Mouse (Mus musculus) erythroblast, embryonic 14.5 days (primary cell): Measurements from ENCODE around the gene Dnajc17. TPM values are rescaled to one million over a fixed set of nuclear protein-coding genes. Genes with fewer than 3 reads are reported as not detected.

ENCODE experiments used
- H3K27me3 ChIP-seq: 2 replicates; pipeline ENCODE4 v1.6.1; 2012; ENCODE audit warnings: inconsistent platforms; ENCODE audit not compliant: control insufficient read depth
- H3K36me3 ChIP-seq: 2 replicates; pipeline ENCODE4 v1.6.1; 2012; ENCODE audit warnings: mild to moderate bottlenecking, inconsistent platforms; ENCODE audit not compliant: control insufficient read depth
- H3K4me1 ChIP-seq: 2 replicates; pipeline ENCODE4 v1.6.1; 2012; ENCODE audit warnings: inconsistent platforms; ENCODE audit not compliant: control insufficient read depth
- H3K4me3 ChIP-seq: replicated peaks from 2 replicates; pipeline ENCODE3; 2012; ENCODE audit warnings: moderate library complexity, mild to moderate bottlenecking, inconsistent platforms
- H3K9me3 ChIP-seq: 2 replicates; pipeline ENCODE4 v1.6.1; 2012; ENCODE audit warnings: low read length, inconsistent platforms, mixed read lengths; ENCODE audit not compliant: control insufficient read depth
- GATA1 ChIP-seq: IDR thresholded peaks from 2 replicates; pipeline ENCODE4 v1.6.1; 2012; ENCODE audit warnings: low read length, inconsistent platforms, mixed read lengths
- TAL1 ChIP-seq: IDR thresholded peaks from 3 replicates; pipeline ENCODE4 v1.6.1; 2012; ENCODE audit warnings: low read length, inconsistent platforms, mixed read lengths
- polyA plus RNA-seq: library from polyadenylated mRNA; stranded (reverse); fragments of >175 nt; gene quantifications from 2 replicates; pipeline ENCODE4 v1.2.3, GENCODE M21; 2012

The Dnajc17 gene
- polyA plus RNA-seq, 1 experiment: 5.5 TPM

- Histone ChIP-seq H3K9me3 (peaks cover 3% of the 10 kb centered on the region; the same call in 1 of the 2 replicates), H3K4me3 (no peak overlapping the region), H3K4me1 (peaks cover 5% of the 10 kb centered on the region), H3K27me3 (peaks cover 58% of the 10 kb centered on the region), H3K36me3 (no peaks in the 10 kb centered on the region)
- TF ChIP-seq TAL1: no peak
- no peak for TF ChIP-seq GATA1
Observed at GRCm38 (mm10) chr2:119240075-119240818, 31.7 kb upstream of the Dnajc17 start.

- H3K4me3 ChIP-seq: no peak overlapping the region
- peaks cover 5% of the 10 kb centered on the region for H3K4me1 ChIP-seq
- H3K36me3 ChIP-seq: no peaks in the 10 kb centered on the region
- H3K27me3 ChIP-seq: peaks cover 74% of the 10 kb centered on the region
- TF ChIP-seq GATA1 (no peak), TAL1 (no peak)
- H3K9me3 ChIP-seq: peaks cover 3% of the 10 kb centered on the region; the same call in 1 of the 2 replicates
Observed at GRCm38 (mm10) chr2:119238671-119239070, 30.1 kb upstream of the Dnajc17 start.

GRCm38 (mm10) chr2:119237871-119238220 lies 29.3 kb upstream of the Dnajc17 start:
- TF ChIP-seq TAL1 (no peak), GATA1 (no peak)
- no peak overlapping the region for H3K4me3 ChIP-seq
- peaks cover 5% of the 10 kb centered on the region for H3K4me1 ChIP-seq
- no peaks in the 10 kb centered on the region for H3K36me3 ChIP-seq
- peaks cover 79% of the 10 kb centered on the region for H3K27me3 ChIP-seq
- peaks cover 3% of the 10 kb centered on the region; the same call in 1 of the 2 replicates for H3K9me3 ChIP-seq

DNA sequence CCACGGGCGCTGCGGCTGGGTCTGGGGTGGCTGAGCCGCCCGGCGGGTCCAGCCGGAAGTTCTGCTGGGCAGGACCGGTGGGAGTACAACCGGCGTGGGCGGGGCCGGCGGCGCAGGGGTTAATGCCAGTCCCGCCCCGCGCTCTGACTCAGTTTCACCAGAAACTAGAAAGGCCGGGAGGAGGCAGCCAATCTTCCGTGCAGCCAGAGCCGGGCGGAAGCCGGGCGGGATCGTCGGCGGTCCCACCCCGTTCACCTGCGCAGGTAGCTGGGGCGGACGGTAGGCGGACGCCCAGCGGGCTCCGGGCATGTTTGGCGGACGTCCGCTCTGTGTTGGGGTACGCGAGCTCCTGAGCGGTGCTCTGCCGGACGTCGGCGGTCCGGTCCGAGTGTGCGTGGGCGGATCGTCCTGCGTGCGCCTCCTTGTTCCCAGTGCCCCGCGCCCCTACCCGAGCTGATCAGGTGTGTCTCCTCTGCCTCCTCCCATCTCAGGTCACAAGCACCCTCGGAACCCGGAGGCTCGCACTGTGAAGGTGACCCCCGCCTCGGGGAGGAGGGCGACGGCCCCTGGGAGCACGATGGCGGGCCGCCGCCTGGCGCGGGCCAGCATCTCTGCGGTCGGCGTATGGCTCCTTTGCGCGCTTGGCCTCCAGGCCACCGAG lies 28.7 kb upstream of the Dnajc17 start, which contains the start of gene Spint1:
TSS of gene Spint1 (plus strand) at position 153 of the 661 bp plus-strand sequence.
- H3K36me3 ChIP-seq: no peaks in the 10 kb centered on the region
- peaks cover 3% of the 10 kb centered on the region; the same call in 1 of the 2 replicates for H3K9me3 ChIP-seq
- TF ChIP-seq GATA1: no peak
- no peak for TF ChIP-seq TAL1
- peaks cover 5% of the 10 kb centered on the region for H3K4me1 ChIP-seq
- peak within 1 kb of the TSS; percentile 32 for H3K4me3 ChIP-seq
- H3K27me3 ChIP-seq: peaks cover 79% of the 10 kb centered on the region

DNA sequence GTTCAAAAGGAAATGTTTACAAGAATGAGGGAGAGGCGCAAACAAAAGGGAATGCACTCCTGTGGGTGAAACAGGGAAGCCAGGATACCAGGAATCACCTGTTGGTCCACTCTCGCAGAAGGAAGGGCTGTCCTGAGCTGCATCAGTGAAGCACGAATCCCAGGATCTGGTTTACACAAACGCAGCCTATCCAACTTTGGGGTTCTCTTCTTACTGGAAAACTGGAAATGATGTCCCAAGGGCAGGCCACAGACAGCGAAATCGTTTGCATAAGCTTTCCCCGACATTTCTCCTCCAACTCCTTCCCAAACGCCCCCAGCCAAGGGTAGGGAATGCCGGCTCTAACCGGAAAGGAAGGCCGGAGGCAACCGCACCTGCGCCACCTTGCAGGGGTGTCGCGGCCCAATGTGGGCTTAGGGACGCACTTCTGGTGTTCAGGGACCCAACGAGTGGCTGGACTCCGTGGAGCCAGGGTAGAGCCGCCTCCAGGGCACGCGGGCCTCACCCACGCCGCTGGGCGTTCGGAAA lies 28.2 kb upstream of the Dnajc17 start:
- Histone ChIP-seq H3K9me3 (peaks cover 3% of the 10 kb centered on the region; the same call in 1 of the 2 replicates), H3K4me1 (peaks cover 5% of the 10 kb centered on the region), H3K4me3 (peak overlapping the region; percentile 32), H3K27me3 (peaks cover 79% of the 10 kb centered on the region), H3K36me3 (no peaks in the 10 kb centered on the region)
- TF ChIP-seq TAL1 (no peak), GATA1 (no peak)

GRCm38 (mm10) chr2:119229775-119230704 lies 21.4 kb upstream of the Dnajc17 start, which contains the start of gene Ppp1r14d:
Ppp1r14d (minus strand) TSS chr2:119229906.
- no peaks in the 10 kb centered on the region for H3K9me3 ChIP-seq
- TF ChIP-seq TAL1 (no peak), GATA1 (no peak)
- H3K4me1 ChIP-seq: no peaks in the 10 kb centered on the region
- H3K4me3 ChIP-seq: no peak within 1 kb of the TSS
- H3K36me3 ChIP-seq: no peaks in the 10 kb centered on the region
- H3K27me3 ChIP-seq: peaks cover 21% of the 10 kb centered on the region

DNA sequence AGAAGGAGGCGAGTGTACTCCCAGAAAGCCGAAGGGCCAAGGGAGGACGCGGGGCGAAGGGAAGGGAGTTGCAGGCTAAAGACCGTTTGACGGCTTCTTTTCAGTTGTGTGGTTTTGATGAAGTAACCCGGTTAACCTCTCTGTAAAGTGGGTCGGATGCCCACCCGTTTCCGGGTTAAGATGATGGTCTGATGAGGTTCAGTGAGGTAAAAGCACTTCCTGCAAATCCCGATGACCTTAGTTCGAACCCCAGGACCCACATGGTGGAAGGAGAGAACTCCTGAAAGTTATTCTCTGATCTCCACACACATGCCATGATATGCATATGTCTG lies 547 bp upstream of the Dnajc17 start:
- TF ChIP-seq TAL1: no peak
- no peak for TF ChIP-seq GATA1
- Histone ChIP-seq H3K36me3 (peaks cover 26% of the 10 kb centered on the region), H3K4me3 (peak overlapping the region; percentile 72), H3K4me1 (peaks cover 33% of the 10 kb centered on the region), H3K27me3 (no peaks in the 10 kb centered on the region), H3K9me3 (no peaks in the 10 kb centered on the region)

- Histone ChIP-seq H3K4me3 (peak overlapping the region; percentile 72), H3K27me3 (no peaks in the 10 kb centered on the region), H3K9me3 (no peaks in the 10 kb centered on the region), H3K36me3 (peaks cover 26% of the 10 kb centered on the region), H3K4me1 (peaks cover 33% of the 10 kb centered on the region)
- TF ChIP-seq TAL1 (no peak), GATA1 (no peak)
Observed at GRCm38 (mm10) chr2:119207961-119208343, 643 bp downstream of the Dnajc17 start.
